Mouse (Mus musculus) bone marrow macrophage, adult 2 months (primary cell): Measurements from ENCODE around the gene 1700022I11Rik. TPM values are rescaled to one million over a fixed set of nuclear protein-coding genes. Genes with fewer than 3 reads are reported as not detected.

ENCODE experiments used
- H3K27ac ChIP-seq: 2 replicates; pipeline ENCODE4 v1.5.1; 2012; ENCODE audit warnings: low read depth, low read length; ENCODE audit not compliant: insufficient read depth
- H3K4me1 ChIP-seq: 2 replicates; pipeline ENCODE4 v1.6.1; 2012; ENCODE audit warnings: low read length; ENCODE audit not compliant: control insufficient read depth, insufficient read depth
- H3K4me3 ChIP-seq: 2 replicates; pipeline ENCODE4 v1.5.1; 2012; ENCODE audit warnings: mild to moderate bottlenecking, low read length, moderate library complexity; ENCODE audit not compliant: insufficient read depth
- CTCF ChIP-seq: IDR thresholded peaks from 2 replicates; pipeline ENCODE4 v1.5.1; 2012; ENCODE audit warnings: low read depth, mild to moderate bottlenecking, low read length, moderate library complexity
- POLR2A ChIP-seq: IDR thresholded peaks from 2 replicates; pipeline ENCODE4 v1.6.1; 2012; ENCODE audit warnings: mild to moderate bottlenecking, low read depth, low read length, borderline replicate concordance
- polyA plus RNA-seq: library from polyadenylated mRNA; stranded (reverse); fragments of >200 nt; gene quantifications from 2 replicates; pipeline ENCODE4 v1.2.4, GENCODE M21; 2012; ENCODE audit not compliant: missing spikeins, insufficient read depth, insufficient read length

Gene 1700022I11Rik
- polyA plus RNA-seq, 1 experiment: not detected

- no peaks in the 10 kb centered on the region for H3K4me1 ChIP-seq
- no peak for TF ChIP-seq CTCF
- no peak for TF ChIP-seq POLR2A
- H3K27ac ChIP-seq: no peak overlapping the region
- no peak overlapping the region for H3K4me3 ChIP-seq
These were observed 49.8 kb downstream of the 1700022I11Rik start for GRCm38 (mm10) chr4:43019176-43019575.

- Histone ChIP-seq H3K4me1 (peaks cover 5% of the 10 kb centered on the region; the same call in 1 of the 2 replicates), H3K27ac (no peak overlapping the region), H3K4me3 (no peak overlapping the region)
- no peak for TF ChIP-seq POLR2A
- no peak for TF ChIP-seq CTCF
These were observed 50.4 kb downstream of the 1700022I11Rik start for GRCm38 (mm10) chr4:43019641-43020465.

DNA sequence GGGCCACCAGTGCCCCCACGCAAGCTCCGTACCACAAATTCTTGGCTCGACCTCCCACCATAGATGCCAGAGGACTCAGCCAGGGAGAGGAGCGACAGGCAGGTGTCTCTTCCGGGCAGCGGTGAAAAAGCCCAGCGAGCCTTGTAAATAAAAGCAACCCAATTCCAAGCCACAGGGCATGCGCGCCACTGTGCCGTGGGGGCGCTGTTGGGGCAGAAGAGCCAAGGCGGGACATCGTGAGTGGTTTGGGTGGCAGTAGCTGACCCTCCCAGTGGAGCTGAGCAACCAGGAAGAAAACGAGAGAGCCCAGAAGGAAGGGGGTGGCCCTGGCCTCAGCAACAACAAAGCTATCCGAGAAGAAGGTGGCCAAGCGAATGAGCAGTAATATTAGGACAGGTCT, 51.5 kb downstream of the 1700022I11Rik start:
- H3K4me3 ChIP-seq: no peak overlapping the region
- TF ChIP-seq POLR2A: no peak
- no peak for TF ChIP-seq CTCF
- no peak overlapping the region for H3K27ac ChIP-seq
- peaks cover 6% of the 10 kb centered on the region; the same call in 1 of the 2 replicates for H3K4me1 ChIP-seq

DNA sequence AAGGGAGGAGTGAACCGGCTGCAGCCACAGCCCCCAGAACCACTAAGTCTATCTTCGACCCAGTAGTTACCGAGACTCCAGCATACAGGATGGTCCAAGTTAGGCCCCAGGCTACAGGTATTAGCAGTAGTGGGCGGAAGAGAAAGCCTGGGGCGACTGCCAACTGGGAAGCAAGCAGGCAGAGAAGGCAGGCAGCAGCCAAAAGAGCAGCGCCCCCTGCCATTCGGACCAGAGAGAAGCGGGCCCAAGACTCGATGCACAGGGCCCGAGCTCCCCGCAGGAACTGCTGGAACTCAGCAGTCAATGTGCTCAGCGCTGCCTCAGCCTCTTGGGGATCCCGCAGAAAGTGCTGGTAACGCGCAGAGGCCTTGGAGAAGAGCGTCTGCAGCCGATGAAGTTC, 51.9 kb downstream of the 1700022I11Rik start:
- TF ChIP-seq POLR2A: no peak
- no peak for TF ChIP-seq CTCF
- Histone ChIP-seq H3K27ac (no peak overlapping the region), H3K4me3 (no peak overlapping the region), H3K4me1 (peaks cover 6% of the 10 kb centered on the region; the same call in 1 of the 2 replicates)

DNA sequence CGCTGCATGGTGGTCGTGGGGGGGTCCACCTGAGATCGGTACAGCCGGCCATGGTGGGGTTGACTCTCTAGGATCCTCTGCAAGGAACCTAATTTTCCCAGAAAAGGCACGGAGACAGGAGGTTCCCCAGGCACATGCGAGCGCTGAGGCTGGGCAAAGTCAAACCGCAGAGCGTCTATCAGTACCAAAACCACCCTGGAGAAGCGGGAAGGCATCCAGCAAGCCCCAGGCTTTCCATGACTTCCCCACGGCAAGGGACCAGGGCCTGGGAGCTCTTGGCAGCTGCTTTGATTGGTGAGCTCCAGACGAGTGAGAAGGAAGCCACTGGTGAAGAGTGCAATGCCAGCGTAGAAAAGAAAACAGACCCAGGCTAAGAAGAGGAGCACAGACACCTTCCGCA, 55.3 kb downstream of the 1700022I11Rik start:
- H3K27ac ChIP-seq: no peak overlapping the region
- peak overlapping the region; percentile 74 for H3K4me3 ChIP-seq
- H3K4me1 ChIP-seq: peaks cover 6% of the 10 kb centered on the region; the same call in 1 of the 2 replicates
- TF ChIP-seq CTCF (no peak), POLR2A (no peak)

GRCm38 (mm10) chr4:43025084-43025960, 55.9 kb downstream of the 1700022I11Rik start, which contains the start of gene Pigo:
Gene Pigo, minus strand, starts transcription at chr4:43025819.
- Histone ChIP-seq H3K27ac (peak within 1 kb of the TSS; percentile 61), H3K4me3 (peak within 1 kb of the TSS; percentile 74), H3K4me1 (peaks cover 8% of the 10 kb centered on the region)
- TF ChIP-seq POLR2A (0 out of 2 replicates have a peak, but pooled peaks have one; percentile 49), CTCF (peak; percentile 62)

DNA sequence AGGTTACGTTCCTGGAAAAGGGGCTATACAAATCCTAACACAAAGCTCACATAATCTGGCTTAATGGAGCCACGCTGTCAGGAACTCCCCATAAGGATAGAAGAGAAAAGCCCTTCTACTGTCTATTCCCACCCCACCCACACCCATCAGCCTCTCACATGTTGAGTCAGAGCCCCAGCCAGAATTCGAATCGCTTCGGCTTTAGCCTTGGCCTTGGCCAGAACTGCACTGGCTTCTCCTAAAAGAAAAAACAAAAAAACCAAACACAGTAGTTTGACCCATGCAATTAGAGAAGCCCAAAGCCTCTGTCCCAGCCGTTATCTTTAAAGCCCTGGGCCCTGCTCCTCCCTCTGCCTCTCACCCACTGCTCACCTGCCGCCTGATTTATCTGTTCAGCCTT, 59.7 kb downstream of the 1700022I11Rik start:
- Histone ChIP-seq H3K27ac (no peak overlapping the region), H3K4me1 (peaks cover 12% of the 10 kb centered on the region), H3K4me3 (no peak overlapping the region)
- TF ChIP-seq CTCF (no peak), POLR2A (no peak)

DNA sequence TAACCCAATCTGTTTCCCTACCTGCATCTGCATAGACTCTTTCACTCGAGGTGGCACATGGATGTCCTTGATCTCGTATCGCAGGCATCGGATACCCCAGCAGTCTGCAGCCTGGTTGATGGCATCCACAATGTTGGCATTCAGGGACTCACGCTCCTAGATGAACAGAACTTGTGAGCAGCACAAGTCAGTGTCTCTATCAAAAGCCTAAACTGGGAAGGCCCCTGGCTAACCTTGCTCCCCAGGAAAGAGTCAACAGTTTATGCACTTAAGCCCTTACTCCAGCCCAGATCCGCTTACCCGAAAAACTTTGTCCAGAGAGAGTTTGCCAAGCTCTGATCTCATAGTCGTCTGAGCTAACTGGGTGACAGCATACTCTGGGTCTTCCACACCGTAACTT, 60.3 kb downstream of the 1700022I11Rik start:
- peaks cover 9% of the 10 kb centered on the region for H3K4me1 ChIP-seq
- H3K4me3 ChIP-seq: no peak overlapping the region
- no peak for TF ChIP-seq POLR2A
- TF ChIP-seq CTCF: no peak
- H3K27ac ChIP-seq: no peak overlapping the region

DNA sequence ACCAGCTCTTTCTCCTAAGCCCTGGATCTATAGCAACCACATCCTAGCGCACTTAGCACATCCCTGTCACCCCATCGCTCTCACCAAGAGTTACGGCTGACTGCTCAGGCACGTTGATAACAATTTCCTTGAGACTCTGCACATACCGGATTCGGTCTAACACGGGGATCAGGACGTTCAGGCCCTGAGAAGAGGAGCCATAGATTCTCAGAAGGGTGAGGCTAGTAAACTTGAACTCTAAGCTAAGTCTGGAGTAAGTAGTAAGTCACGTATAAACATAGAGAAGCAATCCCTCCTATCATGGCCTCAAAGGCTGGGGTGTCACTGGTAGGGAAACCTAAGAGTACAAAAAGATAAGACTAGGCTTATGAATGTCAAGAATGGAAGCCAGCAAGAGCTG, 60.9 kb downstream of the 1700022I11Rik start:
- Histone ChIP-seq H3K4me3 (peak overlapping the region; percentile 76), H3K4me1 (peaks cover 7% of the 10 kb centered on the region), H3K27ac (no peak overlapping the region)
- TF ChIP-seq CTCF: no peak
- TF ChIP-seq POLR2A: no peak
